Mouse (Mus musculus): ENCODE results near the gene Zcchc14.

Zcchc14 gene

DNA sequence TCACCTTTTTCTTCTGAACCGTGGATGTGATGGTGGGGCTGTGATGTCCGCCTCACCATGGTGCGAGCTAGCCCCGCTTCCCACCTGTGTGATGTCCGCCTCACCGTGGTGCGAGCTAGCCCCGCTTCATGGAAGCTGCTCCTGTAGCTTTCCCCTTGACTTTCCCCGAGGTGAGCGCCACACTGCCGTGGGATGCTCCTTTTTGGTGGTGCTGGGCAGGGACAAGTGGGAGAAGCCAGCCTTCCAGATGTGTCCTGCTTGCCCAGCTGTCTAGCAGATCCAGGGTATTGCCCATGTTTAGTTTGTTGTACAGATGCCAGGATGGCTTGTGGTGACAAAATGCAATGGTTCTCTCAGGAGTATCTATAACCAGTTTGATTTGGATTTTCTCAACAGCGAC lies 10.4 kb upstream of the Zcchc14 start:
- no peak for DNase-seq

DNA sequence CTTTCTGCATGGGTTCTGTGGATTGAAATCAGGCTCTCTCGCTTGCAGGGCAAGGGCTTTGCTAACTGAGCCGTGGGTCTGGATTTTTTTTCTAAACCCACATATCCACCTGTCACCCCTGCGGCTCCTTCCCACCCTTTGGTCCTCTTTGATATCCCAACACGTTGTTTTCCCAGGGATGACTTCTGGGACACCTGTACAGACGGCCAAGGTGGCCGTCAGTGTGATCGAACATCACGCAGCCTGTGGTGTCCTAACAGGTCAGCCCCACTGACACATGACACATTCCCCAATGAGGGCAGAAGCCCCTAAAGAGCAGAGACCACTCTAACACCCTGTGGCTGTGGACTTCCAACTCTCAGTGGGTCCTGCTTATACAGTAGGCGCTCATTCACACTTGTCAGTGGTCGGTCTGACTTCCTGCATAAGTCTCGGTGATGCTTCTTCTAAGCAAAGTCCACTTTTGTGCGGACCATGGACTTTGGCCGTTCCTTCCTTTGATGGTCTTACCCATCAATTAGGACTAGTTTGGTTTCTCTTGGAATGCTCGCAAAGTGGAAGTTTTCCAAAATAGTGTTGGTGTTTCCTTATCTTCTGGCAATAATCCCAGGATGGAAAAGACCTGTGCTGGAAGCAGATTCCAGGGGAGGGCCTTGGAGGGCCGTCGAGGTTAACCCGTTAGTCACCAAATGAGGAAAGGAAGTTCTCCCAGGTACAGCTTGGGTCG lies 9.1 kb upstream of the Zcchc14 start:
- DNase-seq, result no peak

GRCm38 (mm10) chr8:121660602-121661001 lies 7.9 kb upstream of the Zcchc14 start:
- DNase-seq, result no peak

DNA sequence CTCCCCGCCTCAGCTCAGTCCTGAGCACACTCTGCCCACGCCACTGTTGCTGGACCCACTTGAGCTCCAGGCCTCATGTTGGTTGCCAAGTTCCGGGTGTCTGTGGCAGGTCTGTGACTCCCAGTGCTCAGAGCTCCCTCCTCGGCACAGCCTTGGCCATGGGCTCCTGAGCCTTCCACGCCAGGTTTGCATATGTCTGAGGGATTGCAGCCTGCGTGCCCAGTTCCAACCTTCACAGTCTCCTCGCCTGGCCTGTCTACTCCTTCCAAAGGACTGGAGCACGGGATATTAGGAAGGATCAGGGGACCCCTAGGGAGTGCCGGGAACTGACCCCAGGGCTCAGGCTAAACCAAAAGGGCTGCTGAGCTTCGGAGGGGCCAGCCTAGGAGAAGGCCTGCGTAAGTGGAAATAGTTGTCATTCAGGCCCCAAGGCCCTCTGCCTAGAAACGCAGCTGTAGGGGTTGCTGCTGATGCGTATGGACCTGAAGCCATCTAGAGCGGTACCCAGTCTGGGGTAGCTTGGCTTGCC lies 2.3 kb upstream of the Zcchc14 start:
- DNase-seq, result no peak

GRCm38 (mm10) chr8:121654131-121654530 lies 1.4 kb upstream of the Zcchc14 start:
- no peak for DNase-seq

DNA sequence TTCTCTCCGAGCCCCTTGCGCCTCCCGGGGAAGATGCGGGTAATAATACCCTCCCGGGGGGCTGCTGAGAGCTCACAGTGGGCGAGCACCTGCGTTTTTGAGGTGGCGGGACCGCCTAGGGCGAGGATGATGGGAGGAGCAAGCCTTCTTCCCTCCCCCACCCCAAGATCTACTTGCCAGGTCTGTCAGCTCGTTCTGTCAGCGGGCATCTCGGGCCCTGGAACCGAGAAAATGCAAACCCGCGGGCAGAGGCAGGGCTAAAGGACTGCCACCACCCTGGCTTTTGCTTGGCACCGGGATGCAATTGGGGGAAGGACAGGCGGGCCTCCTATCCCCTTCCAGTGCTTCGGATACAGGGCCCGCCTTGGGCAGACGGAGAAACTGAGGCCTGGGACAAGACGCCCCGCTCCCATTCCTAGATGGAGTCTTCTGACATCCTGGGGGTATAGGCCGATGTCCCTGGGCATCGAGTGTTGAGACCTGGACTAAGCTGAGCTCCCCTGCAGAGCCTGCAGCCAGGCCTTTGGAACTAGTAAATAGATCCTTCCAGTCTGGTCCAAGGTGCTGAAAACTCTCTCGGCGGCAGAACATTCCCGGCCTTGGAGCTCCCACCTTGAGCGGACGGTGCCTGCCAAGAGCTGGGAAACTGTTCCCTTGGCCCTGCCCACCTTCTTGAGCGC lies 779 bp upstream of the Zcchc14 start:
- no peak for DNase-seq

DNA sequence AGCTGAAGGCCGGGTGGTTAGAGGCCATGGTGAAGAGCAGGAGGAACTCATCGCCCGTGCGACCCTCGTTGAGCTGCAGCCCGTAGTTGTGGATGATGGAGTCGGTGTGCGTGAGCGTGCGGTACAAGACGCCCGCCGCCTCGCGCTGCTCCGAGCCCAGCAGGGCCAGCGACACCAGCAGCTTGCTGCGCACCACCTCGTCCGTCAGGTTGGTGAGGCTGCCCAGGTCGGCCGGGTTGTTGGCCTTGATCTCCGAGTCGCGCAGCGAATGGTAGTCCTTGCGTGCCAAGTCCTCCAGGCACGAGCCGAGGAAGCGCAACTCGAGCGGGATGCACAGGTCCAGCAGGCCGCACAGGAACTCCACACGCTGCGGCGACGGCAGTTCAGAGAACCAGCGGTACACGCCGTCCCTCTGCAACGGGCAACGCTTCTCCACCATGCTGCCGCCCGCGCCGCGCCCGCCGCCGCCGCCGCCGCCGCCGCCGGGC lies 783 bp downstream of the Zcchc14 start:
- peak; percentile 54 for DNase-seq

- no peak for DNase-seq
Observed at GRCm38 (mm10) chr8:121651308-121651873, 1.3 kb downstream of the Zcchc14 start.

DNA sequence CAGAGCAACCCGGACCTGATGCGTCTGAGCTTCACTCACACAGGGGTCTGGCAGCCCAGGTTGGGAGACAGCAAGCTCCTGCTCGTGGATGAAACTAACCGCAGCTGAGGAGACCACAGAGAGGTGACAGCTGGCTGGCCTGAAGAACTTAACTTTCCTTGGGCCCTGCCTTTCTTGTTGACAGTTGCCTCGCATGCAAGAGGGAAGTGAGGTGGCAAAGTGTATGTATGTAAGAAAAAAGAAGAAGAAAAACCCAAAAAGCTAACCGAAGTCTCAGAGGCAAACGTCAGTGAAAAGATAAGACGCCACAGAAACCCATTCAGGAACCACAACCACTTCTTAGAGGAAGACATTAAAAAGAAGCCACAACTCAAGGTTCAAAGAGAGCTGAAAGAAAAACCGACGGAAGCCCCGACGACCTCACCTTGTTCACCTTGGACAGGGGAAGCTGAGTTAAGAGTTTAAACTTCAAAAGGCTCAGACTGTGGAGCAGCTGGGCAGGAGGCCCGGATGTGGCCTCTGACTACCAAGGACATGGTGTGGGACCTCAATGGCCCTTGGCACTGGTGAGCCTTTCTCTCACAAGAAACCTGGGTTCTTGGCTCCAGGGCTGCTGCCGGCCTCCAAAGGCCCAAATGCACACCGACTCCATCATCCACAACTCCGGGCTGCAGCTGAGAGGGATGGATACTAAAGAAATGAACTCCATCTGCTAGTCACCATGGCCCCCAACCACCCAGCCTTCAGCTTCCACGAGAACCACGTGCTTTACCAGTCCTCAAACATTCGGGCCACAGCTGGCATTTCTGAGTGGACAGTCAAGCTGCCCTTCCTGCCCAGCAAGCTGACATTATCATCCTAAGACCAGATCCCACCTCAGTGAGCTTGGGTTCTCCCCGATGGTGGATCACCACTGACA lies 2.1 kb downstream of the Zcchc14 start:
- DNase-seq, result no peak

DNA sequence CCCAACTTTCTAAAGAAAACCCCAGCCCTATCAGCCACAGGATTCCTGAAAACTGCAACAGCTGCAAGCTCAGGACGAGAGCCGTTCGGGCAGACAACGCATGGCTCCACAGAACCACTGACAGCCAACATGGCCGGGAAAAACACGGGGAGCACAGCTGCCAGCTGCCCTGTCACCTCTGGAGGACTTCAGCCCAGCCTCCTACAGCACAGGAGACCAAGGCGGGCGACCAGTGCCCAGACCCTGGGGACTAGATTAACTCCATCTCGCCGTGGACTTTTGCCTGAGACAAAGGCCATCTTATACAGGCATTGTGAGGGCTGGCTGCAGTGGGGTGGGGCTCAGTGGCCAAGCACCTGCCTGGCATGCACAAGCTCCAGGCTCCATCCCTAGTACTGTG lies 2.8 kb downstream of the Zcchc14 start:
- DNase-seq, result no peak

GRCm38 (mm10) chr8:121649423-121649822 lies 3.3 kb downstream of the Zcchc14 start:
- DNase-seq, result no peak

DNA sequence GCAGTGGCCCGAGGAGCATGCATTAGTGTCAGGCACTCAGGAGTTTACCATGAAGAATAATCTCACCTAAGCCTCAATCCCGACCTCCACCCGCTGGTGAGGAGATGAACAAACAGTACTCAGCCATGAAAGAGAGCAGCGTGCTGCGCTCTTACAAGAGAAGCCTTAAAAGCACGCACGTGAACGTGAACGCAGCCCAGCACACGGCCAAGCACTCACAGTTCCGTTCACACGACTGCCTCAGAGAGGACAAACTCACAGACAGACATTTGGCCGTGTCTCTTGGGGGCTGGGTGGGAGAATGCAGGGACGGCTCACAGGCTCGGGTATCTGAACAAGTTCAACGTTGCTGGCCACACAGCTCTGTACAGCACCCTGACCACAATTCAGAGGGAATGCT lies 4.2 kb downstream of the Zcchc14 start:
- no peak for DNase-seq

GRCm38 (mm10) chr8:121647511-121648215 lies 5.0 kb downstream of the Zcchc14 start:
- no peak for DNase-seq

DNA sequence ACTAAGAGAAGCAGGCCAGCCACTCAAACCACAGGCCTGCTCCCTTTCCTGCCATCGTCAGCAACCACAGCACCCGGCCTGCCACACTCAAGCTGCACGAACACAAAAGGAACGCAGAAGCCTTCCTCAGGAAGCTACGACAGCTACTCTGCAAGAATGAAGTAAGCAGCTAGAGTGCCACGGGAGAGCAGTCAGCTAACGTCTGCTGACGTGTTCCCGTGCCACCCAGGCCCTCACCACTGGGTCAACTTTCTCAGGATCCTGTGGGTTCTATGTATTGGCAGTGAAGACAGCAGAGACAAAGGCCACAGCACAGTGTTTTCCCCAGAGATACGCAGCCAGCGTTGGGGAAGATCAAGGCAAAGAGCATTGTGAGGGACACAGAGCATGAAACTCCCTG lies 9.3 kb downstream of the Zcchc14 start:
- no peak for DNase-seq

DNA sequence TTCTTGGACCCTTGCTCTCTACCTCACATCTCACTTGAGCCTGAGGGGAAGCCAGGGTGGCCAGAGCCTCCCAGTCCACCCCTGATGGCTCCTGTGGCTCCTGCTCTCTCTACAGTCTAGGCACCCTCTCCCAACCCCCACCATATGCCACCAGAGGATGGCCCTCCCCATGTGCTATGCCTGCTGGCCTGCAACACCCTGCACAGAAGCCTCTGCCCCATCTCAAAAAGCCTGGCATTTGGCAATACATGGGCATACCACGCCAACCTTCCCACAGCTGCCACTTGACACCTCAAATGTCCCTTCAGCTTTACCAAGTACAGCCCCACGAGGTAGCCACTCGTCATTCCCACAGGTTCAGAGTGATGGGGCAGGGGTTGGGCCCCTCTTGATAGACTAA lies 9.9 kb downstream of the Zcchc14 start:
- no peak for DNase-seq

- no peak for DNase-seq
Observed at GRCm38 (mm10) chr8:121636180-121636579, 16.5 kb downstream of the Zcchc14 start.

GRCm38 (mm10) chr8:121635534-121635933 lies 17.2 kb downstream of the Zcchc14 start:
- no peak for DNase-seq

DNA sequence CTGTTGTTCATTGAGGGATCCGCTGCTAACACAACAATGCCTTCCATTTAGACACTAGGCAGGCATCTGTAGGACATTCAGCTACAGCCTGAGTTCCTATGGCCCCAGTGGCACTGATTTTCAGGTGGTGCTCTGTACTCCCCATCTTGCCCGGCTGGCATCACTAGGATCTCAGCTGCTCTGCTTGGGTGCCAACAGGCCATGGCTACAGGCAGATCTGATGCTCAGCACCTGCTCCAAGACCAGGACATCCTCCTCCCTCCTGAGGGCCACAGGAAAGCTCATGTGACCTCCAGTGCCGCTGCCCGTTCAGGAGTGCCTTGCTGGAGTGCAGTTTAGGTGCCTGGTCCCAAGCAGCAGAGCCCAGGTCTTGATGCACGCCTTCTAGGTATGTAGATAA lies 20.3 kb downstream of the Zcchc14 start:
- no peak for DNase-seq

DNA sequence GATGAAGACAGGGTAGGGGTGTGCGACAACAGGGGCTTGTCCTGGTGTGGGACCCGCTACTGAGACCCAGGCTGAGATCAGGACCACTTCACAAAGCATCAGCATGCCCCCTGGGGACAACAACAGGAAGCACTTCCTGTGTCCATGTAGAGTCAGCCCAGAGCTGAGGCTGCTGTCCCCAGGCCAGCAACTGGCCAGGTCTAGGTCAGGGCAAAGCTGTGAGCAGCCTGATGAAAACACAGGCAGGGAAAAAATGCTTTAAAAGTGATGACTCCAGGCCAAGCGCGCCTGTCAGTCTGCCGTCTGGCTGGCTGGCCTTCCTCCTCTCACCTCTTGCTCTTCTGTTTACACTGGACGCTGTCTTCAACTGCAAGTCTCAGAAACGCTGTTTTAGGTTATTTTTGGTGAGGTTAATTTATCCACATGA lies 21.0 kb downstream of the Zcchc14 start:
- DNase-seq, result no peak

GRCm38 (mm10) chr8:121628681-121629080 lies 24.0 kb downstream of the Zcchc14 start:
- no peak for DNase-seq

GRCm38 (mm10) chr8:121623043-121623442 lies 29.7 kb downstream of the Zcchc14 start:
- DNase-seq, result no peak

- DNase-seq, result no peak
Observed at GRCm38 (mm10) chr8:121621879-121622278, 30.8 kb downstream of the Zcchc14 start.
